Mouse (Mus musculus): ENCODE results near the gene Slc16a7. TPM values are rescaled to one million over a fixed set of nuclear protein-coding genes. Genes with fewer than 3 reads are reported as not detected.

Slc16a7 gene
- polyA plus RNA-seq (2014; fragmentation: Nextera tagmentation; extraction: Ambion mirVana) = 4.2 and 7.6 TPM in 2 replicates

- DNase-seq (ENCODE audit: low spot score) (peak; percentile 87), ATAC-seq (peak; percentile 95)
- under 1% methylated on average over 66 of the region's 67 CpGs for WGBS
- Histone ChIP-seq H3K4me2 (ENCODE audit: low read length) (peak within 1 kb of the TSS; percentile 72), H3K4me3 (ENCODE audit: low read depth, low read length) (peak within 1 kb of the TSS; percentile 70), H3K27me3 (replicated peaks; ENCODE audit: control insufficient read depth, insufficient read depth, low read length) (no peaks in the 10 kb centered on the region), H3K9me3 (replicated peaks; ENCODE audit: control insufficient read depth, low read length) (no peaks in the 10 kb centered on the region), H3K9ac (ENCODE audit: low read length) (peak within 1 kb of the TSS; percentile 83), H3K4me1 (ENCODE audit: control insufficient read depth, insufficient read depth, low read length) (peaks cover 10% of the 10 kb centered on the region; the same call in 1 of the 2 replicates), H3K36me3 (ENCODE audit: control insufficient read depth, insufficient read depth, low read length) (no peaks in the 10 kb centered on the region), H3K27ac (ENCODE audit: low read depth, low read length) (peak within 1 kb of the TSS; percentile 48)
Measured at GRCm38 (mm10) chr10:125388876-125389786, at the start of gene Slc16a7. TSS of gene Slc16a7 (minus strand) at chr10:125389465.

GRCm38 (mm10) chr10:125418795-125419194 is 29.5 kb upstream of the Slc16a7 start:
- 75% methylated on average over 6 of the region's 6 CpGs for WGBS
- no peaks in the 10 kb centered on the region for H3K36me3 ChIP-seq (ENCODE audit: control insufficient read depth, insufficient read depth, low read length)
- DNase-seq (ENCODE audit: low spot score) (no peak), ATAC-seq (no peak)
- no peak overlapping the region for H3K27ac ChIP-seq (ENCODE audit: low read depth, low read length)
- H3K4me1 ChIP-seq (ENCODE audit: control insufficient read depth, insufficient read depth, low read length) = no peaks in the 10 kb centered on the region
- no peak overlapping the region for H3K9ac ChIP-seq (ENCODE audit: low read length)
- no peaks in the 10 kb centered on the region for H3K9me3 ChIP-seq (replicated peaks; ENCODE audit: control insufficient read depth, low read length)
- H3K4me3 ChIP-seq (ENCODE audit: low read depth, low read length) = no peak overlapping the region
- H3K4me2 ChIP-seq (ENCODE audit: low read length) = no peak overlapping the region
- no peaks in the 10 kb centered on the region for H3K27me3 ChIP-seq (replicated peaks; ENCODE audit: control insufficient read depth, insufficient read depth, low read length)

GRCm38 (mm10) chr10:125399796-125400195 is 10.5 kb upstream of the Slc16a7 start:
- ATAC-seq = no peak
- H3K9ac ChIP-seq (ENCODE audit: low read length) = no peak overlapping the region
- H3K36me3 ChIP-seq (ENCODE audit: control insufficient read depth, insufficient read depth, low read length) = no peaks in the 10 kb centered on the region
- WGBS = 90% methylated on average over 4 of the region's 4 CpGs
- no peaks in the 10 kb centered on the region for H3K4me1 ChIP-seq (ENCODE audit: control insufficient read depth, insufficient read depth, low read length)
- no peaks in the 10 kb centered on the region for H3K9me3 ChIP-seq (replicated peaks; ENCODE audit: control insufficient read depth, low read length)
- no peak for DNase-seq (ENCODE audit: low spot score)
- H3K27ac ChIP-seq (ENCODE audit: low read depth, low read length) = no peak overlapping the region
- H3K4me2 ChIP-seq (ENCODE audit: low read length) = no peak overlapping the region
- no peak overlapping the region for H3K4me3 ChIP-seq (ENCODE audit: low read depth, low read length)
- H3K27me3 ChIP-seq (replicated peaks; ENCODE audit: control insufficient read depth, insufficient read depth, low read length) = no peaks in the 10 kb centered on the region

GRCm38 (mm10) chr10:125390011-125390410 is 746 bp upstream of the Slc16a7 start:
- H3K4me2 ChIP-seq (ENCODE audit: low read length) = peak overlapping the region; percentile 72
- H3K27me3 ChIP-seq (replicated peaks; ENCODE audit: control insufficient read depth, insufficient read depth, low read length) = no peaks in the 10 kb centered on the region
- 83% methylated on average over 6 of the region's 6 CpGs for WGBS
- H3K9me3 ChIP-seq (replicated peaks; ENCODE audit: control insufficient read depth, low read length) = no peaks in the 10 kb centered on the region
- H3K4me1 ChIP-seq (ENCODE audit: control insufficient read depth, insufficient read depth, low read length) = peaks cover 10% of the 10 kb centered on the region; the same call in 1 of the 2 replicates
- ATAC-seq (no peak), DNase-seq (ENCODE audit: low spot score) (no peak)
- H3K27ac ChIP-seq (ENCODE audit: low read depth, low read length) = no peak overlapping the region
- peak overlapping the region; percentile 70; the same call in 1 of the 2 replicates for H3K4me3 ChIP-seq (ENCODE audit: low read depth, low read length)
- H3K9ac ChIP-seq (ENCODE audit: low read length) = peak overlapping the region; percentile 83; the same call in 1 of the 2 replicates
- H3K36me3 ChIP-seq (ENCODE audit: control insufficient read depth, insufficient read depth, low read length) = no peaks in the 10 kb centered on the region

GRCm38 (mm10) chr10:125388481-125388875 is 787 bp downstream of the Slc16a7 start:
- 28% methylated on average over 7 of the region's 7 CpGs for WGBS
- H3K9me3 ChIP-seq (replicated peaks; ENCODE audit: control insufficient read depth, low read length) = no peaks in the 10 kb centered on the region
- H3K4me1 ChIP-seq (ENCODE audit: control insufficient read depth, insufficient read depth, low read length) = peaks cover 10% of the 10 kb centered on the region; the same call in 1 of the 2 replicates
- ATAC-seq (peak; percentile 8), DNase-seq (ENCODE audit: low spot score) (peak; percentile 23)
- H3K9ac ChIP-seq (ENCODE audit: low read length) = peak overlapping the region; percentile 83
- peak overlapping the region; percentile 72 for H3K4me2 ChIP-seq (ENCODE audit: low read length)
- 0 out of 2 replicates have a peak overlapping the region, but pooled peaks have one; percentile 48 for H3K27ac ChIP-seq (ENCODE audit: low read depth, low read length)
- no peaks in the 10 kb centered on the region for H3K36me3 ChIP-seq (ENCODE audit: control insufficient read depth, insufficient read depth, low read length)
- peak overlapping the region; percentile 70 for H3K4me3 ChIP-seq (ENCODE audit: low read depth, low read length)
- no peaks in the 10 kb centered on the region for H3K27me3 ChIP-seq (replicated peaks; ENCODE audit: control insufficient read depth, insufficient read depth, low read length)

GRCm38 (mm10) chr10:125387782-125388415 is 1.4 kb downstream of the Slc16a7 start:
- Histone ChIP-seq H3K4me3 (ENCODE audit: low read depth, low read length) (no peak overlapping the region), H3K36me3 (ENCODE audit: control insufficient read depth, insufficient read depth, low read length) (no peaks in the 10 kb centered on the region), H3K9ac (ENCODE audit: low read length) (no peak overlapping the region), H3K4me2 (ENCODE audit: low read length) (peak overlapping the region; percentile 72), H3K9me3 (replicated peaks; ENCODE audit: control insufficient read depth, low read length) (no peaks in the 10 kb centered on the region), H3K4me1 (ENCODE audit: control insufficient read depth, insufficient read depth, low read length) (peaks cover 10% of the 10 kb centered on the region; the same call in 1 of the 2 replicates), H3K27me3 (replicated peaks; ENCODE audit: control insufficient read depth, insufficient read depth, low read length) (no peaks in the 10 kb centered on the region), H3K27ac (ENCODE audit: low read depth, low read length) (no peak overlapping the region)
- ATAC-seq (no peak), DNase-seq (ENCODE audit: low spot score) (no peak)
- 30% methylated on average over 14 of the region's 14 CpGs for WGBS

GRCm38 (mm10) chr10:125375526-125375925 is 13.7 kb downstream of the Slc16a7 start:
- WGBS = 85% methylated on average over 5 of the region's 5 CpGs
- no peaks in the 10 kb centered on the region for H3K36me3 ChIP-seq (ENCODE audit: control insufficient read depth, insufficient read depth, low read length)

GRCm38 (mm10) chr10:125372666-125373065 is 16.6 kb downstream of the Slc16a7 start:
- ATAC-seq (no peak), DNase-seq (ENCODE audit: low spot score) (no peak)
- no peak overlapping the region for H3K4me3 ChIP-seq (ENCODE audit: low read depth, low read length)
- H3K27me3 ChIP-seq (replicated peaks; ENCODE audit: control insufficient read depth, insufficient read depth, low read length) = no peaks in the 10 kb centered on the region
- no peak overlapping the region for H3K27ac ChIP-seq (ENCODE audit: low read depth, low read length)
- no peaks in the 10 kb centered on the region for H3K36me3 ChIP-seq (ENCODE audit: control insufficient read depth, insufficient read depth, low read length)
- no peak overlapping the region for H3K4me2 ChIP-seq (ENCODE audit: low read length)
- no peaks in the 10 kb centered on the region for H3K9me3 ChIP-seq (replicated peaks; ENCODE audit: control insufficient read depth, low read length)
- H3K9ac ChIP-seq (ENCODE audit: low read length) = no peak overlapping the region
- 94% methylated on average over 13 of the region's 13 CpGs for WGBS
- H3K4me1 ChIP-seq (ENCODE audit: control insufficient read depth, insufficient read depth, low read length) = no peaks in the 10 kb centered on the region; the same call in 1 of the 2 replicates

More at GRCm38 (mm10) chr10:125375526-125375925, 13.7 kb downstream of the Slc16a7 start:
- Histone ChIP-seq H3K4me3 (ENCODE audit: low read depth, low read length) (no peak overlapping the region), H3K4me2 (ENCODE audit: low read length) (no peak overlapping the region), H3K27ac (ENCODE audit: low read depth, low read length) (no peak overlapping the region), H3K27me3 (replicated peaks; ENCODE audit: control insufficient read depth, insufficient read depth, low read length) (no peaks in the 10 kb centered on the region), H3K4me1 (ENCODE audit: control insufficient read depth, insufficient read depth, low read length) (no peaks in the 10 kb centered on the region; the same call in 1 of the 2 replicates), H3K9me3 (replicated peaks; ENCODE audit: control insufficient read depth, low read length) (no peaks in the 10 kb centered on the region), H3K9ac (ENCODE audit: low read length) (no peak overlapping the region)
- no peak for ATAC-seq
- no peak for DNase-seq (ENCODE audit: low spot score)

Measured in forebrain, embryonic 14.5 days (tissue).